Mouse (Mus musculus): ENCODE measurements around the gene Atp2b2.

DNA sequence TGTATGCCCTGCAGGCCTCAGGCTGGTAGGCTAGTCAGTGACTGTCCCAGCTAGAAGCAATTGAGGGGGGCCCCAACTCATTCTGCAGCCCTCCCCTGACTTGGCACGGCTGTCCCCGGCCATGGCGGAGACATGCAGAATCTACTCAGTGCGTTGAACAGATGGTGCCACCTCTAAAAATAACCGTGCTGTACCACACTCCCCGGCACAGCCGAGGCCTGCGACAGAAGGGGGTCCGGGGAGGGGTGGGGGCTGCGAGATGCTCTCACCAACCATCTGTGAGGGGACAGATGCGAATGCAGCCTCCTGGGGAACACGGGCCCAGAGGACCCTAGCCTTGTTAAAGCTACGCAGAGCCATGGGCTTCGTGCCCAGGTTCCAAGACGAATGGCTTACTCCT, 185.6 kb downstream of the Atp2b2 start:
- TF ChIP-seq POLR2A (IDR thresholded peaks at IDR 0.05; ENCODE audit: borderline replicate concordance, low read depth, low read length): no peak
- TF ChIP-seq CTCF (IDR thresholded peaks at IDR 0.05; ENCODE audit: low read depth, low read length): no peak

All from bone marrow macrophage, adult 2 months (primary cell).